Mouse (Mus musculus) heart, embryonic 11.5 days (tissue): ENCODE results near the gene Rap2b. TPM values are rescaled to one million over a fixed set of nuclear protein-coding genes. Genes with fewer than 3 reads are reported as not detected.

Source experiments
- ATAC-seq: fragments of 200-750 bp; cut with Nextera tagmentation; replicated peaks from 2 replicates; pipeline ENCODE4 v1.8.0; 2017; ENCODE audit warnings: moderate library complexity; ENCODE audit not compliant: insufficient number of reproducible peaks, low FRiP score, low TSS enrichment
- H3K27ac ChIP-seq: fragments of 300-500 bp; sonication (generic); 2 replicates; pipeline ENCODE4 v1.5.1; 2014; ENCODE audit warnings: mild to moderate bottlenecking, low read depth, low read length
- H3K27me3 ChIP-seq: fragments of 300-500 bp; sonication (generic); 2 replicates; pipeline ENCODE4 v1.6.1; 2014; ENCODE audit warnings: mild to moderate bottlenecking, low read length, mixed read lengths; ENCODE audit not compliant: control insufficient read depth, insufficient read depth
- H3K36me3 ChIP-seq: fragments of 300-500 bp; sonication (generic); 2 replicates; pipeline ENCODE4 v1.6.1; 2014; ENCODE audit warnings: mild to moderate bottlenecking, low read length, moderate library complexity, mixed read lengths; ENCODE audit not compliant: control insufficient read depth, insufficient read depth
- H3K4me1 ChIP-seq: fragments of 300-500 bp; sonication (generic); 2 replicates; pipeline ENCODE4 v1.6.1; 2014; ENCODE audit warnings: low read length; ENCODE audit not compliant: control insufficient read depth, insufficient read depth
- H3K4me2 ChIP-seq: fragments of 300-500 bp; sonication (generic); 2 replicates; pipeline ENCODE4 v1.6.1; 2014; ENCODE audit warnings: mild to moderate bottlenecking, moderate library complexity
- H3K4me3 ChIP-seq: fragments of 300-500 bp; sonication (generic); 2 replicates; pipeline ENCODE4 v1.5.1; 2014; ENCODE audit warnings: low read depth, low read length
- H3K9ac ChIP-seq: fragments of 300-500 bp; sonication (generic); 2 replicates; pipeline ENCODE4 v1.6.1; 2014; ENCODE audit warnings: mild to moderate bottlenecking, low read depth, low read length, moderate library complexity
- H3K9me3 ChIP-seq: fragments of 300-500 bp; sonication (generic); replicated peaks from 2 replicates; pipeline ENCODE4 v1.6.1; 2016; ENCODE audit warnings: low read length; ENCODE audit not compliant: control insufficient read depth
- WGBS: fragments of 180-500 bp; shearing (Covaris S2); extraction: QIAGEN DNeasy Blood & Tissue Kit; methylation state at CpG from one replicate; pipeline ENCODE4 v1.1.7; 2014; ENCODE audit not compliant: insufficient replicate concordance; 5-methylcytosine and 5-hydroxymethylcytosine counted together
- polyA plus RNA-seq: library from polyadenylated mRNA; unstranded; fragments of >200 nt; fragmentation: Nextera tagmentation; extraction: Ambion mirVana; gene quantifications from 2 replicates; pipeline ENCODE4 v1.2.1, GENCODE M21; 2014

Gene Rap2b
- polyA plus RNA-seq = 7.4 and 7.5 TPM in 2 replicates

DNA sequence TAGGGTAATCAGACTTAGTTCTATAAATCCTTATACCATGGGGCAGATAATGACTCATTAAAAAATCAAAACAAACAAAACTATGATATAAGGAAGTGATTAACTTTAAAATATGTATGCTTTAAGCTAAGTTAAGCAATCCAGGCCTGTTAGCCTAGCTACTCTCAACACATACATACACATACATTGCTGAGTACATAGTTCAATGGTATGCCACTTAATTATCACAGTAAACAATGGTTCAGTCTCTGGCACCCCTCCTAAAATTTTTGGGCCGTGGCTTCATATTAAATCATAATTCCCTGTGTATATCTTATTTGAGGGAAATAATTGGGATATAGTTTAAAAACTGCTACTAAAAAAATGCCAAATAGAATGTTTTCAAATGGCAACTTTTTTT, at the start of gene Rap2b:
Gene Rap2b, plus strand, starts transcription at position 301 of the 400 bp plus-strand sequence.
- no peaks in the 10 kb centered on the region for H3K27me3 ChIP-seq
- peak within 1 kb of the TSS; percentile 71; the same call in 1 of the 2 replicates for H3K4me2 ChIP-seq
- no peaks in the 10 kb centered on the region for H3K36me3 ChIP-seq
- no peak for ATAC-seq
- H3K9ac ChIP-seq = no peak within 1 kb of the TSS
- H3K4me3 ChIP-seq = no peak within 1 kb of the TSS
- WGBS = 84% methylated on average over 1 of the region's 1 CpGs
- H3K27ac ChIP-seq = no peak within 1 kb of the TSS
- H3K4me1 ChIP-seq = no peaks in the 10 kb centered on the region
- H3K9me3 ChIP-seq = no peaks in the 10 kb centered on the region

GRCm38 (mm10) chr3:61315002-61315401, 46.4 kb upstream of the Rap2b start:
- no peaks in the 10 kb centered on the region for H3K4me1 ChIP-seq
- no peaks in the 10 kb centered on the region for H3K36me3 ChIP-seq
- H3K4me2 ChIP-seq = no peak overlapping the region
- 65% methylated on average over 2 of the region's 2 CpGs for WGBS
- H3K9ac ChIP-seq = no peak overlapping the region
- no peaks in the 10 kb centered on the region for H3K9me3 ChIP-seq
- no peaks in the 10 kb centered on the region for H3K27me3 ChIP-seq
- ATAC-seq = no peak
- no peak overlapping the region for H3K4me3 ChIP-seq
- no peak overlapping the region for H3K27ac ChIP-seq

- Histone ChIP-seq H3K9ac (no peak overlapping the region), H3K27ac (no peak overlapping the region), H3K4me1 (no peaks in the 10 kb centered on the region), H3K27me3 (no peaks in the 10 kb centered on the region), H3K36me3 (no peaks in the 10 kb centered on the region), H3K4me2 (no peak overlapping the region), H3K4me3 (no peak overlapping the region), H3K9me3 (no peaks in the 10 kb centered on the region)
- ATAC-seq = no peak
- WGBS = 66% methylated on average over 2 of the region's 2 CpGs
These were observed 41.4 kb upstream of the Rap2b start for GRCm38 (mm10) chr3:61320031-61320430.

- no peaks in the 10 kb centered on the region for H3K36me3 ChIP-seq
- 73% methylated on average over 6 of the region's 6 CpGs for WGBS
- no peak overlapping the region for H3K4me2 ChIP-seq
- no peaks in the 10 kb centered on the region for H3K27me3 ChIP-seq
- ATAC-seq = no peak
- H3K9ac ChIP-seq = no peak overlapping the region
- H3K27ac ChIP-seq = no peak overlapping the region
- no peak overlapping the region for H3K4me3 ChIP-seq
- H3K9me3 ChIP-seq = no peaks in the 10 kb centered on the region
- H3K4me1 ChIP-seq = no peaks in the 10 kb centered on the region
These were observed 39.8 kb upstream of the Rap2b start for GRCm38 (mm10) chr3:61321632-61322031.

GRCm38 (mm10) chr3:61336205-61336604, 25.2 kb upstream of the Rap2b start:
- no peaks in the 10 kb centered on the region for H3K36me3 ChIP-seq
- WGBS = 31% methylated on average over 2 of the region's 2 CpGs
- H3K4me1 ChIP-seq = no peaks in the 10 kb centered on the region
- H3K4me3 ChIP-seq = no peak overlapping the region
- no peak overlapping the region for H3K4me2 ChIP-seq
- H3K27ac ChIP-seq = no peak overlapping the region
- no peaks in the 10 kb centered on the region for H3K27me3 ChIP-seq
- no peaks in the 10 kb centered on the region for H3K9me3 ChIP-seq
- ATAC-seq = no peak
- H3K9ac ChIP-seq = no peak overlapping the region

GRCm38 (mm10) chr3:61337230-61337629, 24.2 kb upstream of the Rap2b start:
- Histone ChIP-seq H3K9ac (no peak overlapping the region), H3K9me3 (no peaks in the 10 kb centered on the region), H3K27me3 (no peaks in the 10 kb centered on the region), H3K36me3 (no peaks in the 10 kb centered on the region), H3K4me2 (no peak overlapping the region), H3K4me1 (no peaks in the 10 kb centered on the region), H3K4me3 (no peak overlapping the region), H3K27ac (no peak overlapping the region)
- no peak for ATAC-seq
- 80% methylated on average over 3 of the region's 3 CpGs for WGBS

DNA sequence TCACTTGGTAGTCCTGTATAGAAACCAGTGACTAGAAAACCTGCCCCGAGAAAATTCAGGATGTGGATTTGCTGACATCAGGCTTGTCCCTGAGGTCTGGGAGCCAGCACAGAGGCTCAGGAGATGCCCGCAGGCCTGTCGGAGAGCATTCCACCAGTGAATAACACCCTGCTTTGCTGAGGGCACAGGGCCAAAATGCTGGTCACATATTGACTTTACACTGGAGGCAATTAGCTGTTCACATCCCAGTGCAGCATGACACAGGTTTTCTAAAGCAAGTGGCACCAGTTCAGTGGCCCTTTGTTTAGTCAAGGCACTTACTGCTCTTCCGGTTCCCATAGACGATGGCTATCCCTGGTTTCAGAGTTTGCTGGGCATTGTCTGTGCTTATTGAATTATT, 21.1 kb upstream of the Rap2b start:
- 77% methylated on average over 5 of the region's 5 CpGs for WGBS
- no peaks in the 10 kb centered on the region for H3K36me3 ChIP-seq
- H3K4me2 ChIP-seq = no peak overlapping the region
- no peak overlapping the region for H3K9ac ChIP-seq
- H3K9me3 ChIP-seq = no peaks in the 10 kb centered on the region
- H3K4me1 ChIP-seq = no peaks in the 10 kb centered on the region
- no peaks in the 10 kb centered on the region for H3K27me3 ChIP-seq
- H3K27ac ChIP-seq = no peak overlapping the region
- no peak overlapping the region for H3K4me3 ChIP-seq
- ATAC-seq = no peak

GRCm38 (mm10) chr3:61344031-61344430, 17.4 kb upstream of the Rap2b start:
- Histone ChIP-seq H3K36me3 (no peaks in the 10 kb centered on the region), H3K27me3 (no peaks in the 10 kb centered on the region), H3K4me3 (no peak overlapping the region), H3K9me3 (no peaks in the 10 kb centered on the region), H3K27ac (no peak overlapping the region), H3K4me1 (no peaks in the 10 kb centered on the region), H3K4me2 (no peak overlapping the region), H3K9ac (no peak overlapping the region)
- WGBS = 59% methylated on average over 7 of the region's 7 CpGs
- ATAC-seq = peak; percentile 57; the same call in 1 of the 2 replicates

DNA sequence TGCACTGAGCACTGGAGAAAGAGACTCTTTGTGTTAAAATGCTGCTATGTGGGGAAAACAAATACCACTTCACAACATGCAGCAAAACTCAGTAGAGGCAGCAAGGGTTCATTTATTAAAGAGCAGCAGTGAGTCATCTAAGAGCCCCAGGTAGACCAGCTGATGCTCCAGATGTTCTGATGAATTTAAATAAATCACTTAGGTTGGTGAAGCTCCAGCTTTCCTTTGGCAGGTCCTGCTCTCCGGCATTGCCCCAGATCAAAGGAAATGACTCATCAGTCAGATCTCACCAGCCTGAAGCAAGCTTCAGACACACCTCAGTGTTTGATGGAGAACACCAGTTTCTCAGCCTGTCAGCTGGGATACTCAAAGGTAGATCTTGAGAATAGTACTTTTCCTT, 15.8 kb upstream of the Rap2b start:
- H3K4me1 ChIP-seq = no peaks in the 10 kb centered on the region
- H3K9me3 ChIP-seq = no peaks in the 10 kb centered on the region
- no peaks in the 10 kb centered on the region for H3K27me3 ChIP-seq
- 33% methylated on average over 1 of the region's 1 CpGs for WGBS
- H3K9ac ChIP-seq = no peak overlapping the region
- H3K27ac ChIP-seq = no peak overlapping the region
- no peak overlapping the region for H3K4me2 ChIP-seq
- H3K4me3 ChIP-seq = no peak overlapping the region
- ATAC-seq = no peak; the same call in 1 of the 2 replicates
- H3K36me3 ChIP-seq = no peaks in the 10 kb centered on the region
